Mouse (Mus musculus): Measurements from ENCODE around the gene Pole. TPM values are rescaled to one million over a fixed set of nuclear protein-coding genes. Genes with fewer than 3 reads are reported as not detected.

The Pole gene
- polyA plus RNA-seq (2016; fragmentation: Nextera tagmentation; extraction: Ambion mirVana): 24.7 and 26.6 TPM in 2 replicates

GRCm38 (mm10) chr5:110285770-110286445 is at the start of gene Pole, which contains the start of gene Pxmp2:
Gene Pole, plus strand, starts transcription at chr5:110286306.
Gene Pxmp2, minus strand, starts transcription at chr5:110286186.
- WGBS: under 1% methylated on average over 59 of the region's 64 CpGs
- Histone ChIP-seq H3K36me3 (peaks cover 18% of the 10 kb centered on the region), H3K9ac (peak within 1 kb of the TSS; percentile 78), H3K4me2 (peak within 1 kb of the TSS; percentile 93), H3K4me3 (peak within 1 kb of the TSS; percentile 66), H3K27me3 (replicated peaks) (no peaks in the 10 kb centered on the region), H3K4me1 (replicated peaks) (peaks cover 17% of the 10 kb centered on the region), H3K27ac (ENCODE audit: poor library complexity, severe bottlenecking) (peak within 1 kb of the TSS; percentile 14; the same call in 1 of the 2 replicates), H3K9me3 (replicated peaks) (no peaks in the 10 kb centered on the region)
- peak; percentile 99 for ATAC-seq (ENCODE audit: insufficient number of reproducible peaks, low FRiP score)

- Histone ChIP-seq H3K27me3 (replicated peaks) (no peaks in the 10 kb centered on the region), H3K36me3 (peaks cover 84% of the 10 kb centered on the region), H3K4me3 (no peak overlapping the region), H3K4me1 (replicated peaks) (no peaks in the 10 kb centered on the region), H3K4me2 (no peak overlapping the region), H3K9ac (no peak overlapping the region), H3K27ac (ENCODE audit: poor library complexity, severe bottlenecking) (no peak overlapping the region), H3K9me3 (replicated peaks) (no peaks in the 10 kb centered on the region)
- ATAC-seq (ENCODE audit: insufficient number of reproducible peaks, low FRiP score): no peak
- WGBS: 61% methylated on average over 2 of the region's 2 CpGs
Measured at GRCm38 (mm10) chr5:110244091-110244490, 42.0 kb upstream of the Pole start.

GRCm38 (mm10) chr5:110266941-110267340 is 19.2 kb upstream of the Pole start:
- no peaks in the 10 kb centered on the region for H3K9me3 ChIP-seq (replicated peaks)
- H3K4me3 ChIP-seq: no peak overlapping the region
- H3K4me2 ChIP-seq: no peak overlapping the region
- H3K9ac ChIP-seq: no peak overlapping the region
- peaks cover 43% of the 10 kb centered on the region for H3K36me3 ChIP-seq
- no peaks in the 10 kb centered on the region for H3K27me3 ChIP-seq (replicated peaks)
- no peak overlapping the region for H3K27ac ChIP-seq (ENCODE audit: poor library complexity, severe bottlenecking)
- ATAC-seq (ENCODE audit: insufficient number of reproducible peaks, low FRiP score): no peak
- WGBS: 81% methylated on average over 4 of the region's 4 CpGs
- peaks cover 8% of the 10 kb centered on the region for H3K4me1 ChIP-seq (replicated peaks)

- H3K4me1 ChIP-seq (replicated peaks): peaks cover 8% of the 10 kb centered on the region
- H3K9me3 ChIP-seq (replicated peaks): no peaks in the 10 kb centered on the region
- peak; percentile 90 for ATAC-seq (ENCODE audit: insufficient number of reproducible peaks, low FRiP score)
- peak within 1 kb of the TSS; percentile 76 for H3K4me3 ChIP-seq
- under 1% methylated on average over 66 of the region's 66 CpGs for whole genome bisulfite sequencing
- H3K36me3 ChIP-seq: peaks cover 29% of the 10 kb centered on the region
- H3K27me3 ChIP-seq (replicated peaks): no peaks in the 10 kb centered on the region
- H3K27ac ChIP-seq (ENCODE audit: poor library complexity, severe bottlenecking): peak within 1 kb of the TSS; percentile 60; the same call in 1 of the 2 replicates
- peak within 1 kb of the TSS; percentile 88 for H3K9ac ChIP-seq
- H3K4me2 ChIP-seq: peak within 1 kb of the TSS; percentile 93
Measured at GRCm38 (mm10) chr5:110269141-110270101, 16.7 kb upstream of the Pole start, which contains the start of gene Pgam5. Gene Pgam5, minus strand, starts transcription at chr5:110269913.

- Histone ChIP-seq H3K4me1 (replicated peaks) (peaks cover 8% of the 10 kb centered on the region), H3K9me3 (replicated peaks) (no peaks in the 10 kb centered on the region), H3K27ac (ENCODE audit: poor library complexity, severe bottlenecking) (no peak overlapping the region), H3K27me3 (replicated peaks) (no peaks in the 10 kb centered on the region), H3K9ac (no peak overlapping the region), H3K4me2 (no peak overlapping the region), H3K4me3 (no peak overlapping the region), H3K36me3 (peaks cover 21% of the 10 kb centered on the region)
- ATAC-seq (ENCODE audit: insufficient number of reproducible peaks, low FRiP score): no peak
- 91% methylated on average over 6 of the region's 6 CpGs for WGBS
Measured at GRCm38 (mm10) chr5:110270242-110270641, 15.9 kb upstream of the Pole start.

GRCm38 (mm10) chr5:110274147-110274546 is 12.0 kb upstream of the Pole start:
- H3K27ac ChIP-seq (ENCODE audit: poor library complexity, severe bottlenecking): no peak overlapping the region
- no peaks in the 10 kb centered on the region for H3K27me3 ChIP-seq (replicated peaks)
- no peak overlapping the region for H3K4me2 ChIP-seq
- no peak overlapping the region for H3K4me3 ChIP-seq
- no peaks in the 10 kb centered on the region; the same call in 1 of the 2 replicates for H3K36me3 ChIP-seq
- ATAC-seq (ENCODE audit: insufficient number of reproducible peaks, low FRiP score): no peak
- 75% methylated on average over 4 of the region's 4 CpGs for WGBS
- H3K9ac ChIP-seq: no peak overlapping the region
- no peaks in the 10 kb centered on the region for H3K9me3 ChIP-seq (replicated peaks)
- no peaks in the 10 kb centered on the region; the same call in 1 of the 2 replicates for H3K4me1 ChIP-seq (replicated peaks)

GRCm38 (mm10) chr5:110274846-110275245 is 11.3 kb upstream of the Pole start:
- 52% methylated on average over 2 of the region's 2 CpGs for WGBS
- no peak overlapping the region for H3K9ac ChIP-seq
- no peak overlapping the region for H3K27ac ChIP-seq (ENCODE audit: poor library complexity, severe bottlenecking)
- H3K4me3 ChIP-seq: no peak overlapping the region
- H3K4me2 ChIP-seq: no peak overlapping the region
- H3K4me1 ChIP-seq (replicated peaks): no peaks in the 10 kb centered on the region
- ATAC-seq (ENCODE audit: insufficient number of reproducible peaks, low FRiP score): no peak
- H3K9me3 ChIP-seq (replicated peaks): no peaks in the 10 kb centered on the region
- H3K27me3 ChIP-seq (replicated peaks): no peaks in the 10 kb centered on the region
- no peaks in the 10 kb centered on the region; the same call in 1 of the 2 replicates for H3K36me3 ChIP-seq

GRCm38 (mm10) chr5:110276391-110276790 is 9.7 kb upstream of the Pole start:
- no peak overlapping the region for H3K4me3 ChIP-seq

GRCm38 (mm10) chr5:110276910-110277309 is 9.2 kb upstream of the Pole start:
- H3K4me1 ChIP-seq (replicated peaks): no peaks in the 10 kb centered on the region
- WGBS: 86% methylated on average over 1 of the region's 1 CpGs
- H3K9ac ChIP-seq: no peak overlapping the region
- no peak for ATAC-seq (ENCODE audit: insufficient number of reproducible peaks, low FRiP score)
- H3K9me3 ChIP-seq (replicated peaks): no peaks in the 10 kb centered on the region
- no peak overlapping the region for H3K4me2 ChIP-seq
- H3K36me3 ChIP-seq: no peaks in the 10 kb centered on the region; the same call in 1 of the 2 replicates
- H3K27me3 ChIP-seq (replicated peaks): no peaks in the 10 kb centered on the region
- no peak overlapping the region for H3K27ac ChIP-seq (ENCODE audit: poor library complexity, severe bottlenecking)
- no peak overlapping the region for H3K4me3 ChIP-seq

More at GRCm38 (mm10) chr5:110276391-110276790, 9.7 kb upstream of the Pole start:
- no peak for ATAC-seq (ENCODE audit: insufficient number of reproducible peaks, low FRiP score)
- Histone ChIP-seq H3K9me3 (replicated peaks) (no peaks in the 10 kb centered on the region), H3K4me2 (no peak overlapping the region), H3K4me1 (replicated peaks) (no peaks in the 10 kb centered on the region), H3K9ac (no peak overlapping the region), H3K36me3 (no peaks in the 10 kb centered on the region; the same call in 1 of the 2 replicates), H3K27me3 (replicated peaks) (no peaks in the 10 kb centered on the region), H3K27ac (ENCODE audit: poor library complexity, severe bottlenecking) (no peak overlapping the region)
- WGBS: 56% methylated on average over 2 of the region's 2 CpGs

- Histone ChIP-seq H3K27ac (ENCODE audit: poor library complexity, severe bottlenecking) (no peak overlapping the region), H3K4me1 (replicated peaks) (peaks cover 11% of the 10 kb centered on the region), H3K27me3 (replicated peaks) (no peaks in the 10 kb centered on the region), H3K9ac (no peak overlapping the region), H3K36me3 (no peaks in the 10 kb centered on the region; the same call in 1 of the 2 replicates), H3K4me3 (no peak overlapping the region), H3K9me3 (replicated peaks) (no peaks in the 10 kb centered on the region), H3K4me2 (no peak overlapping the region)
- 70% methylated on average over 2 of the region's 2 CpGs for WGBS
- ATAC-seq (ENCODE audit: insufficient number of reproducible peaks, low FRiP score): no peak
Measured at GRCm38 (mm10) chr5:110281984-110282383, 4.1 kb upstream of the Pole start.

- Histone ChIP-seq H3K9ac (peak overlapping the region; percentile 67; the same call in 1 of the 2 replicates), H3K4me3 (peak overlapping the region; percentile 66), H3K4me1 (replicated peaks) (peaks cover 17% of the 10 kb centered on the region), H3K27me3 (replicated peaks) (no peaks in the 10 kb centered on the region), H3K4me2 (peak overlapping the region; percentile 93), H3K9me3 (replicated peaks) (no peaks in the 10 kb centered on the region), H3K36me3 (peaks cover 6% of the 10 kb centered on the region), H3K27ac (ENCODE audit: poor library complexity, severe bottlenecking) (no peak overlapping the region)
- no peak for ATAC-seq (ENCODE audit: insufficient number of reproducible peaks, low FRiP score)
- WGBS: 4% methylated on average over 4 of the region's 4 CpGs
Measured at GRCm38 (mm10) chr5:110284536-110284935, 1.6 kb upstream of the Pole start.

Data from heart, embryonic 12.5 days (tissue).